Mouse (Mus musculus) limb, embryonic 15.5 days (tissue): ENCODE measurements at regions not wholly inside any gene's neighbourhood (a gene's known extent, or its start where the extent isn't known, plus 50 kb on each side); places are given as distances from the start of the nearest gene placed in this dataset.

Experiments
- ATAC-seq: fragments of 200-750 bp; cut with Nextera tagmentation; 2 replicates; pipeline ENCODE4 v1.8.0; 2017; ENCODE audit warnings: low read depth, moderate TSS enrichment; ENCODE audit not compliant: insufficient number of reproducible peaks, low FRiP score, low TSS enrichment
- H3K27ac ChIP-seq: fragments of 300-500 bp; sonication (generic); 2 replicates; pipeline ENCODE4 v1.5.1; 2015; ENCODE audit warnings: moderate library complexity, mild to moderate bottlenecking, inconsistent platforms
- H3K27me3 ChIP-seq: fragments of 300-500 bp; sonication (generic); 2 replicates; pipeline ENCODE4 v1.6.1; 2015; ENCODE audit warnings: inconsistent platforms
- H3K36me3 ChIP-seq: fragments of 300-500 bp; sonication (generic); 2 replicates; pipeline ENCODE4 v1.6.1; 2015; ENCODE audit warnings: inconsistent platforms
- H3K4me1 ChIP-seq: fragments of 300-500 bp; sonication (generic); 2 replicates; pipeline ENCODE4 v1.6.1; 2015; ENCODE audit warnings: inconsistent platforms
- H3K4me2 ChIP-seq: fragments of 300-500 bp; sonication (generic); 2 replicates; pipeline ENCODE4 v1.6.1; 2015; ENCODE audit warnings: mild to moderate bottlenecking, inconsistent platforms
- H3K4me3 ChIP-seq: fragments of 300-500 bp; sonication (generic); 2 replicates; pipeline ENCODE4 v1.5.1; 2015; ENCODE audit warnings: mild to moderate bottlenecking, inconsistent platforms
- H3K9ac ChIP-seq: fragments of 300-500 bp; sonication (generic); 2 replicates; pipeline ENCODE4 v1.6.1; 2015; ENCODE audit warnings: inconsistent platforms
- H3K9me3 ChIP-seq: fragments of 300-500 bp; sonication (generic); 2 replicates; pipeline ENCODE4 v1.6.1; 2016; ENCODE audit warnings: inconsistent platforms
- WGBS: fragments of 180-500 bp; shearing (Covaris S2); methylation state at CpG from one replicate; pipeline ENCODE4 v1.1.7; 2015; 5-methylcytosine and 5-hydroxymethylcytosine counted together

DNA sequence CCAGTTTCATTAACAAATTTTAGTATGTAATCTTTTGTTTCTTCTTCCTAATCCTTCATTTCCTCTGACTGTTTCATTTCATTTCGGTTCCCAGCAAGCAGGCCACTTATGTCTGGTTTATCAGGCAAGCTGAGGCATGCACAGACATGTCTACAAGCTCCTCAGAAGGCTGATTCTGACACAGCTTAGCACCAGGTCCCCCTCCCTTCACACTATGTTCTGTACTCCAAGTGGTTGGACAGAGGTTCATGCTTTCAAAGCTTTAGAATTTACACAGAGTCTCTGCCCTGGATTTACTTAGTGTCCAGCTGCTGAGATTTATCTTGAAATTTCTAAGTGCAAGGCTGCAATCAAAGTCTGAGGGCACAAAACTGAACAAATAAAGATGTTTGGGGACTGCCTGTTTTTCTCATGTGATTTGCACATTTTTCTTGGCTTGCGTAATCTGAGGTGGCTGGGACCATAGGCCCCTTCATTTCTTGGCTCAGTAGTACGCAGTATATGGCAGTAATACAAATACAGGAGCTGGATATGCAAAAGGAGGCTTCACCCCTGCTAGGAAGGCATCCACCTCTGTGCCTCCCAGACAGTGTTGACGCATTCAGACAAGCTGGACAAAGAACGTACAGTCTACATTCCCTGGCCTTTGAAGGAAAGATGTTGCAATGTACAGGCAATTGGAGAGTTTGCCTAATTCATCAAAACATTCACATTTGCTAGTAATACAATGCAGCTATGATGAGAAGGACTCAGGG, 222.7 kb upstream of the Pappa start:
- H3K27me3 ChIP-seq = no peaks in the 10 kb centered on the region
- no peak overlapping the region for H3K4me3 ChIP-seq
- no peak overlapping the region for H3K9ac ChIP-seq
- no peaks in the 10 kb centered on the region for H3K36me3 ChIP-seq
- no peak for ATAC-seq
- WGBS = 63% methylated on average over 5 of the region's 5 CpGs
- no peaks in the 10 kb centered on the region for H3K4me1 ChIP-seq
- H3K27ac ChIP-seq = no peak overlapping the region
- no peaks in the 10 kb centered on the region for H3K9me3 ChIP-seq
- no peak overlapping the region for H3K4me2 ChIP-seq

- no peaks in the 10 kb centered on the region for H3K27me3 ChIP-seq
- H3K9me3 ChIP-seq = no peaks in the 10 kb centered on the region
- no peak overlapping the region for H3K4me2 ChIP-seq
- H3K36me3 ChIP-seq = no peaks in the 10 kb centered on the region
- no peak overlapping the region for H3K9ac ChIP-seq
- ATAC-seq = no peak
- H3K27ac ChIP-seq = no peak overlapping the region
- H3K4me1 ChIP-seq = 0 out of 2 replicates have a peak, but pooled peaks cover 3% of the 10 kb centered on the region
- no peak overlapping the region for H3K4me3 ChIP-seq
These were observed 200.2 kb upstream of the Pappa start for GRCm38 (mm10) chr4:64923751-64924150.

DNA sequence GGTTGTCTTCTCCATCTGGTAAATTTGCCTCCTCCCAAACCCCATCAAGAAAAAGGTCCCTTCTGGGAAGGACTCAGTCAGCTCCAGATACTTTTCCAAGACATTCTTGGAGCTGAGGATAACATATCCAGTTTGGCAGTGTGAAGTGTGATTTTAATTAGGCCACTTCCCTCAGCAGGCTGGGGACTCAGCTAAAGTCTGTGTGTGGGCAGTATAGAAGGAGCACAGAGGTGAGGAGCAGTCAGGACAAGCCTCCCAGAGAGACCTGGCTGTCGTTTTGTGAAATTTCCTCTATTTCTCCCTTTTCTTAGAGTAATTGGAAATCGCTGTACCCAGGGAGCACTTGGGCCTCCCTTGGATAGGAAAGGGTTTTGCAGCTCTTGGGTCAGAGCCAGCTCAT, 195.4 kb upstream of the Pappa start:
- H3K36me3 ChIP-seq = no peaks in the 10 kb centered on the region
- 36% methylated on average over 2 of the region's 2 CpGs for WGBS
- no peak for ATAC-seq

GRCm38 (mm10) chr4:64945547-64945946, 178.4 kb upstream of the Pappa start:
- Histone ChIP-seq H3K4me3 (no peak overlapping the region), H3K4me1 (no peaks in the 10 kb centered on the region), H3K9me3 (no peaks in the 10 kb centered on the region), H3K36me3 (no peaks in the 10 kb centered on the region), H3K9ac (no peak overlapping the region), H3K27me3 (no peaks in the 10 kb centered on the region), H3K4me2 (no peak overlapping the region), H3K27ac (no peak overlapping the region)
- ATAC-seq = no peak

More for the DNA sequence above, 195.4 kb upstream of the Pappa start:
- Histone ChIP-seq H3K9ac (no peak overlapping the region), H3K4me3 (no peak overlapping the region), H3K4me1 (0 out of 2 replicates have a peak, but pooled peaks cover 4% of the 10 kb centered on the region), H3K9me3 (no peaks in the 10 kb centered on the region), H3K4me2 (no peak overlapping the region), H3K27me3 (no peaks in the 10 kb centered on the region), H3K27ac (no peak overlapping the region)

GRCm38 (mm10) chr4:64952651-64953050, 171.3 kb upstream of the Pappa start:
- ATAC-seq = no peak
- Histone ChIP-seq H3K4me1 (no peaks in the 10 kb centered on the region), H3K9me3 (no peaks in the 10 kb centered on the region)

GRCm38 (mm10) chr4:64958843-64959242, 165.1 kb upstream of the Pappa start:
- no peak overlapping the region for H3K27ac ChIP-seq
- no peak for ATAC-seq
- H3K36me3 ChIP-seq = no peaks in the 10 kb centered on the region
- 61% methylated on average over 4 of the region's 4 CpGs for WGBS
- H3K4me3 ChIP-seq = no peak overlapping the region
- H3K9ac ChIP-seq = no peak overlapping the region
- H3K4me2 ChIP-seq = no peak overlapping the region
- no peaks in the 10 kb centered on the region for H3K9me3 ChIP-seq
- no peaks in the 10 kb centered on the region for H3K4me1 ChIP-seq
- no peaks in the 10 kb centered on the region for H3K27me3 ChIP-seq

More at GRCm38 (mm10) chr4:64952651-64953050, 171.3 kb upstream of the Pappa start:
- H3K9ac ChIP-seq = no peak overlapping the region
- H3K27ac ChIP-seq = no peak overlapping the region
- H3K4me2 ChIP-seq = no peak overlapping the region
- H3K36me3 ChIP-seq = no peaks in the 10 kb centered on the region
- H3K27me3 ChIP-seq = no peaks in the 10 kb centered on the region
- no peak overlapping the region for H3K4me3 ChIP-seq

DNA sequence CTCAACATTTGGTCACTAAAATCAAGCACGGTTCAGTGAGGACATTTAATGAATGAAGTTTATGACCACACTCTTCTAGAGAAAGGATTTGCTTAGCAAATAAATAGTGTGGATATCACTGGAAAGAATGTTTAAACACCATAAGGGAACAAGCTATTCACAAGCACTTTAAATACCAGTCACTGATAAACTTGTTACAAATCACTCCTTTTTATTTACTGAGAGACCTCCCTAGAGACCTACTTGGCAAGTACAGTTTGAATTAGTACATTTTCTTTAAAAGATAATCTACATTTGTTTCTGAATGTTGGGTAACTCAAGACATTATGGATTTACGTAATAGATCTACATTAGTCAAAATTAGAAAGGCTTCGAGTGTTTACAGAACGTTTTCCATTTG, 162.2 kb upstream of the Pappa start:
- H3K27ac ChIP-seq = no peak overlapping the region
- H3K27me3 ChIP-seq = no peaks in the 10 kb centered on the region
- H3K36me3 ChIP-seq = no peaks in the 10 kb centered on the region
- H3K4me1 ChIP-seq = no peaks in the 10 kb centered on the region
- no peaks in the 10 kb centered on the region for H3K9me3 ChIP-seq
- no peak for ATAC-seq
- no peak overlapping the region for H3K4me3 ChIP-seq
- no peak overlapping the region for H3K4me2 ChIP-seq
- H3K9ac ChIP-seq = no peak overlapping the region
- WGBS = 75% methylated on average over 4 of the region's 4 CpGs
